Mouse (Mus musculus): Measurements from ENCODE around the gene Dlgap4. TPM values are rescaled to one million over a fixed set of nuclear protein-coding genes. Genes with fewer than 3 reads are reported as not detected.

The Dlgap4 gene
- total and polyA plus RNA-seq, 3 experiments, result 10.4 to 39.6 TPM; not detected in 1

- Histone ChIP-seq H3K4me3 (ENCODE audit: control insufficient read depth in 1 of 2, insufficient read depth in 1 of 2, low read depth in 2 of 2, low read length in 2 of 2) (no peak overlapping the region), H3K4me1 (ENCODE audit: control insufficient read depth in 1 of 2, insufficient read depth in 2 of 2, low read length in 2 of 2) (peaks cover under 1 to 7% of the 10 kb centered on the region in 2 experiments; a peak in 3 of 4 replicates), H3K9ac (ENCODE audit: control insufficient read depth, low read depth, low read length, poor library complexity, severe bottlenecking) (no peak overlapping the region), H3K27me3 (ENCODE audit: control insufficient read depth in 1 of 2, insufficient read depth in 2 of 2, low read length in 2 of 2) (no peaks in the 10 kb centered on the region), H3K79me2 (ENCODE audit: control insufficient read depth, insufficient read depth, low read length, poor library complexity) (no peaks in the 10 kb centered on the region), H3K36me3 (ENCODE audit: control insufficient read depth in 1 of 2, insufficient read depth in 2 of 2, low read length in 2 of 2) (peaks cover 0 to 5% of the 10 kb centered on the region in 2 experiments; a peak in 2 of 4 replicates), H3K9me3 (replicated peaks; ENCODE audit: insufficient read depth, low read length) (no peaks in the 10 kb centered on the region), H3K27ac (ENCODE audit: control insufficient read depth, low read depth, low read length) (no peak overlapping the region)
- TF ChIP-seq USF1 (IDR thresholded peaks at IDR 0.05; ENCODE audit: low read depth, low read length) (no peak), SIN3A (IDR thresholded peaks at IDR 0.05; ENCODE audit: low read length) (no peak), POLR2A (IDR thresholded peaks at IDR 0.05; ENCODE audit: control insufficient read depth in 1 of 2, insufficient read depth in 1 of 2, low read depth in 1 of 2, low read length in 2 of 2, poor library complexity in 1 of 2) (no peak), NELFE (IDR thresholded peaks at IDR 0.05; ENCODE audit: low read depth, low read length) (no peak), ETS1 (IDR thresholded peaks at IDR 0.05; ENCODE audit: low read depth, low read length) (no peak), NRF1 (IDR thresholded peaks at IDR 0.05; ENCODE audit: insufficient read depth, low read depth, low read length, poor library complexity, severe bottlenecking) (no peak), GATA1 (IDR thresholded peaks at IDR 0.05; ENCODE audit: low read depth, low read length) (no peak), POLR2AphosphoS5 (IDR thresholded peaks at IDR 0.05; ENCODE audit: borderline replicate concordance, low read depth, low read length) (no peak), CHD1 (IDR thresholded peaks at IDR 0.05; ENCODE audit: low read depth, low read length) (no peak), POLR2AphosphoS2 (IDR thresholded peaks at IDR 0.05; ENCODE audit: low read length) (no peak), TAL1 (IDR thresholded peaks at IDR 0.05; ENCODE audit: low read length) (no peak), ELF1 (IDR thresholded peaks at IDR 0.05; ENCODE audit: low read depth, low read length) (no peak)
- no peak for DNase-seq (ENCODE audit: low read depth, low spot score)
Measured at GRCm38 (mm10) chr2:156736846-156737245, 123.3 kb downstream of the Dlgap4 start.

GRCm38 (mm10) chr2:156737976-156738375 is 124.5 kb downstream of the Dlgap4 start:
- Histone ChIP-seq H3K36me3 (ENCODE audit: control insufficient read depth in 1 of 2, insufficient read depth in 2 of 2, low read length in 2 of 2) (no peaks in the 10 kb centered on the region), H3K9me3 (replicated peaks; ENCODE audit: insufficient read depth, low read length) (no peaks in the 10 kb centered on the region), H3K9ac (ENCODE audit: control insufficient read depth, low read depth, low read length, poor library complexity, severe bottlenecking) (no peak overlapping the region), H3K27ac (ENCODE audit: control insufficient read depth, low read depth, low read length) (no peak overlapping the region), H3K4me3 (ENCODE audit: control insufficient read depth in 1 of 2, insufficient read depth in 1 of 2, low read depth in 2 of 2, low read length in 2 of 2) (no peak overlapping the region), H3K79me2 (ENCODE audit: control insufficient read depth, insufficient read depth, low read length, poor library complexity) (no peaks in the 10 kb centered on the region), H3K27me3 (ENCODE audit: control insufficient read depth in 1 of 2, insufficient read depth in 2 of 2, low read length in 2 of 2) (no peaks in the 10 kb centered on the region), H3K4me1 (ENCODE audit: control insufficient read depth in 1 of 2, insufficient read depth in 2 of 2, low read length in 2 of 2) (no peaks in the 10 kb centered on the region)
- TF ChIP-seq ZMIZ1 (IDR thresholded peaks at IDR 0.05; ENCODE audit: low read depth, low read length), result no peak
- TF ChIP-seq RAD21 (IDR thresholded peaks at IDR 0.05; ENCODE audit: low read depth, low read length), result no peak
- no peak for TF ChIP-seq USF1 (IDR thresholded peaks at IDR 0.05; ENCODE audit: low read depth, low read length)
- no peak for TF ChIP-seq ZKSCAN1 (IDR thresholded peaks at IDR 0.05; ENCODE audit: low read depth, low read length)
- no peak for TF ChIP-seq EP300 (IDR thresholded peaks at IDR 0.05; ENCODE audit: low read depth in 1 of 2, low read length in 2 of 2)
- no peak for TF ChIP-seq NELFE (IDR thresholded peaks at IDR 0.05; ENCODE audit: low read depth, low read length)
- TF ChIP-seq ELF1 (IDR thresholded peaks at IDR 0.05; ENCODE audit: low read depth, low read length), result no peak
- no peak for TF ChIP-seq ZC3H11A (IDR thresholded peaks at IDR 0.05; ENCODE audit: low read depth, low read length)
- no peak for TF ChIP-seq NRF1 (IDR thresholded peaks at IDR 0.05; ENCODE audit: insufficient read depth, low read depth, low read length, poor library complexity, severe bottlenecking)
- TF ChIP-seq MYC (IDR thresholded peaks at IDR 0.05; ENCODE audit: low read depth, low read length), result no peak
- TF ChIP-seq ETS1 (IDR thresholded peaks at IDR 0.05; ENCODE audit: low read depth, low read length), result no peak
- TF ChIP-seq POLR2AphosphoS2 (IDR thresholded peaks at IDR 0.05; ENCODE audit: low read length), result no peak
- no peak for TF ChIP-seq MAX (IDR thresholded peaks at IDR 0.05; ENCODE audit: low read length)
- no peak for TF ChIP-seq JUND (IDR thresholded peaks at IDR 0.05; ENCODE audit: low read depth, low read length)
- TF ChIP-seq MXI1 (IDR thresholded peaks at IDR 0.05; ENCODE audit: low read depth, low read length), result no peak
- no peak for TF ChIP-seq MYB (IDR thresholded peaks at IDR 0.05; ENCODE audit: low read depth, low read length)
- TF ChIP-seq E2F4 (IDR thresholded peaks at IDR 0.05; ENCODE audit: borderline replicate concordance, low read depth, low read length), result no peak
- TF ChIP-seq USF2 (IDR thresholded peaks at IDR 0.05; ENCODE audit: borderline replicate concordance in 1 of 2, insufficient read depth in 1 of 2, low read depth in 1 of 2, low read length in 2 of 2), result no peak
- no peak for TF ChIP-seq TAL1 (IDR thresholded peaks at IDR 0.05; ENCODE audit: low read length)
- TF ChIP-seq POLR2A (IDR thresholded peaks at IDR 0.05; ENCODE audit: control insufficient read depth in 1 of 2, insufficient read depth in 1 of 2, low read depth in 1 of 2, low read length in 2 of 2, poor library complexity in 1 of 2), result no peak
- no peak for DNase-seq (ENCODE audit: low read depth, low spot score)
